Mouse (Mus musculus) neural tube, embryonic 11.5 days (tissue): ENCODE data around the gene Xlr. TPM values are rescaled to one million over a fixed set of nuclear protein-coding genes. Genes with fewer than 3 reads are reported as not detected.
"Not testable (repeated sequence)": the region's sequence is repeated elsewhere in the genome, so short reads cannot be mapped to it uniquely, and the experiment has no call there.

ENCODE experiments used
- ATAC-seq: fragments of 200-750 bp; cut with Nextera tagmentation; 2 replicates; pipeline ENCODE4 v1.8.0; 2017; ENCODE audit warnings: moderate number of reproducible peaks, mild to moderate bottlenecking, moderate TSS enrichment, moderate library complexity; ENCODE audit not compliant: insufficient read depth, low FRiP score, low TSS enrichment
- DNase-seq: peaks from one replicate; pipeline ENCODE4 v3.0.0-alpha.2; 2015; ENCODE audit warnings: low spot score
- H3K27ac ChIP-seq: fragments of 300-500 bp; sonication (generic); 2 replicates; pipeline ENCODE4 v1.5.1; 2014; ENCODE audit warnings: low read depth, mild to moderate bottlenecking, low read length
- H3K27me3 ChIP-seq: fragments of 300-500 bp; sonication (generic); 2 replicates; pipeline ENCODE4 v1.6.1; 2014; ENCODE audit warnings: mild to moderate bottlenecking, low read length, mixed read lengths; ENCODE audit not compliant: control insufficient read depth, insufficient read depth
- H3K36me3 ChIP-seq: fragments of 300-500 bp; sonication (generic); 2 replicates; pipeline ENCODE4 v1.6.1; 2014; ENCODE audit warnings: mild to moderate bottlenecking, low read length, moderate library complexity, mixed read lengths; ENCODE audit not compliant: control insufficient read depth, insufficient read depth
- H3K4me1 ChIP-seq: fragments of 300-500 bp; sonication (generic); 2 replicates; pipeline ENCODE4 v1.6.1; 2014; ENCODE audit warnings: low read length, mixed read lengths; ENCODE audit not compliant: control insufficient read depth, insufficient read depth
- H3K4me2 ChIP-seq: fragments of 300-500 bp; sonication (generic); 2 replicates; pipeline ENCODE4 v1.6.1; 2014; ENCODE audit warnings: low read depth, mild to moderate bottlenecking, moderate library complexity
- H3K4me3 ChIP-seq: fragments of 300-500 bp; sonication (generic); 2 replicates; pipeline ENCODE4 v1.5.1; 2014; ENCODE audit warnings: low read depth, low read length
- H3K9ac ChIP-seq: fragments of 300-500 bp; sonication (generic); 2 replicates; pipeline ENCODE4 v1.6.1; 2014; ENCODE audit warnings: mild to moderate bottlenecking, low read length
- H3K9me3 ChIP-seq: fragments of 300-500 bp; sonication (generic); 2 replicates; pipeline ENCODE4 v1.6.1; 2016; ENCODE audit warnings: low read length; ENCODE audit not compliant: control insufficient read depth
- WGBS: fragments of 180-500 bp; shearing (Covaris S2); extraction: QIAGEN DNeasy Blood & Tissue Kit; methylation state at CpG from one replicate; pipeline ENCODE4 v1.1.7; 2014; 5-methylcytosine and 5-hydroxymethylcytosine counted together
- polyA plus RNA-seq: library from polyadenylated mRNA; unstranded; fragments of >200 nt; fragmentation: Nextera tagmentation; extraction: Ambion mirVana; gene quantifications from 2 replicates; pipeline ENCODE4 v1.2.1, GENCODE M21; 2014

Xlr gene
- polyA plus RNA-seq, result 0.85 and 0.90 TPM in 2 replicates

- WGBS, result 89% methylated on average over 11 of the region's 11 CpGs
- H3K27ac ChIP-seq, H3K27me3 ChIP-seq, H3K4me2 ChIP-seq, DNase-seq, H3K4me1 ChIP-seq, H3K9ac ChIP-seq, H3K36me3 ChIP-seq, H3K9me3 ChIP-seq, ATAC-seq, H3K4me3 ChIP-seq: not testable (repeated sequence)
These were observed at the start of gene Xlr for GRCm38 (mm10) chrX:53797519-53797918. Xlr (minus strand) TSS chrX:53797706.

DNA sequence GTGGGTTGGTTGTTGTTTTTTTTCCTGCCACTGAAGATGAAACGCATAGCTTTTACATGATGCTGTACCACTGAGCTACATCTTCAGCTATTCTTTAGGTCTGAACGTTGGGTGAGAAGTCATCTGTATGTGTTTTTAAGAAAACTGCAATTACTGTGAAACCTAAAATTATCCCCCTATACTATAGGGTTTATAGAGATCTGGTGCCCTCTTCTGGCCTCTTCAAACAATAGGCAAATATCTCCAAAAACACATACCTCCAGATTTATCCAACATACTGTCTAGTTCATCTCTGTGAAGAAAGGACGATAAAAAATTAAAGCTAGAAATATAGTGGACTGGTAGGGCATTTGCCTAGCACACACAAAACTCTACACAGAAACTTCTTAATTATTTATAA, 1.6 kb upstream of the Xlr start:
- no peak for DNase-seq
- Histone ChIP-seq H3K27me3 (no peaks in the 10 kb centered on the region), H3K36me3 (no peaks in the 10 kb centered on the region), H3K9ac (no peak overlapping the region), H3K4me3 (no peak overlapping the region), H3K4me1 (no peaks in the 10 kb centered on the region), H3K9me3 (no peaks in the 10 kb centered on the region), H3K4me2 (no peak overlapping the region), H3K27ac (no peak overlapping the region)
- WGBS, result 39% methylated on average over 3 of the region's 3 CpGs
- no peak for ATAC-seq

- DNase-seq, result no peak
- H3K4me1 ChIP-seq, result no peaks in the 10 kb centered on the region
- no peaks in the 10 kb centered on the region for H3K9me3 ChIP-seq
- H3K27ac ChIP-seq, result no peak within 1 kb of the TSS
- 87% methylated on average over 12 of the region's 12 CpGs for WGBS
- H3K36me3 ChIP-seq, result no peaks in the 10 kb centered on the region
- no peak within 1 kb of the TSS for H3K4me3 ChIP-seq
- no peak within 1 kb of the TSS for H3K4me2 ChIP-seq
- no peak within 1 kb of the TSS for H3K9ac ChIP-seq
- no peaks in the 10 kb centered on the region for H3K27me3 ChIP-seq
- ATAC-seq, result no peak
These were observed 21.2 kb downstream of the Xlr start, which contains the start of gene Zfp36l3 for GRCm38 (mm10) chrX:53776276-53776675. Zfp36l3 (minus strand) TSS chrX:53776394.

DNA sequence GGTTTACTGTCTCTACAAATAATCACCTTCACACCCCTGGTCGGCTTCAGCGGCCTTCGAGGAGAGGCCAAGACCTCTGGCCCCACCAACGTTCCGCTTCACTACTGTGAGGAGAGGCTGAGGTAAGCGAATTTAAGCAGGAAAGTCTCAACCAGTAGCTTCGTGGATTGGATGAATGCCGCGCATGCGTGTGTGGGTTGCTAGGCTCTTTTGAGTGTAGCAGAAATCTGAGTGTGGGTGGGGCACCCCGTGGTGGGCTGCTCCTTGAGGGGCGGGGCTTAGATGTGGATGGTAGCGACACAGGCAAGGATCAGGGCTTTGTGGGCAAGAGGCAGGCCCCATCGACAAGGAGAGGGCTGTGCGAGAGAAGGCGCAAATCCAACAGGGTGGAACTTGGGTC, 39.8 kb downstream of the Xlr start, which contains the start of gene 1700013H16Rik:
Gene 1700013H16Rik, minus strand, starts transcription at position 96 of the 400 bp plus-strand sequence.
- Histone ChIP-seq H3K27me3 (no peaks in the 10 kb centered on the region), H3K9ac (no peak within 1 kb of the TSS), H3K4me3 (no peak within 1 kb of the TSS), H3K4me2 (no peak within 1 kb of the TSS), H3K9me3 (no peaks in the 10 kb centered on the region), H3K36me3 (no peaks in the 10 kb centered on the region), H3K4me1 (no peaks in the 10 kb centered on the region), H3K27ac (no peak within 1 kb of the TSS)
- no peak for DNase-seq
- ATAC-seq, result no peak
- WGBS, result 92% methylated on average over 16 of the region's 16 CpGs

DNA sequence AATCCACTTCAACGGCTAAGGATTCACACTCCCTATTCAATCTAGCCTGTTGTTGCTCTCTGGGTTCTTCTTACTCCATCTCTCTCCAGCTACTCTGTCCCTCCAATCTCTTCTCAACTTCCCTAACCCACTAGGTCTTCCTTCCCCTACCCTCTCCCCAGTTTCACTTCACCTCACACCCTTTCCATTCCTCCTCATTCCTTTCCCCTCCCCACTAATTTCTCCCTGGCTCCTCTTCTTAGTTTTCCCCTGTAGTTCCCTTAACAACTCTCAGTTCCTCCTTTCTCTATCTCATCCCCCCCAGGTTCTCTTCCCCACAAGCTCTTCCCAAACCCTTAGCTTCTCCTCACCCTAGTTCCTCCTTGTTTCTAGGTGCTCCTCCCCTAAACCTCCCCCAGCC, 44.7 kb downstream of the Xlr start:
- no peak for ATAC-seq
- no peak overlapping the region for H3K4me2 ChIP-seq
- no peaks in the 10 kb centered on the region for H3K36me3 ChIP-seq
- no peak for DNase-seq
- no peaks in the 10 kb centered on the region for H3K27me3 ChIP-seq
- no peak overlapping the region for H3K4me3 ChIP-seq
- no peak overlapping the region for H3K9ac ChIP-seq
- no peak overlapping the region for H3K27ac ChIP-seq
- H3K9me3 ChIP-seq, result no peaks in the 10 kb centered on the region
- H3K4me1 ChIP-seq, result no peaks in the 10 kb centered on the region
- 82% methylated on average over 1 of the region's 1 CpGs for WGBS

DNA sequence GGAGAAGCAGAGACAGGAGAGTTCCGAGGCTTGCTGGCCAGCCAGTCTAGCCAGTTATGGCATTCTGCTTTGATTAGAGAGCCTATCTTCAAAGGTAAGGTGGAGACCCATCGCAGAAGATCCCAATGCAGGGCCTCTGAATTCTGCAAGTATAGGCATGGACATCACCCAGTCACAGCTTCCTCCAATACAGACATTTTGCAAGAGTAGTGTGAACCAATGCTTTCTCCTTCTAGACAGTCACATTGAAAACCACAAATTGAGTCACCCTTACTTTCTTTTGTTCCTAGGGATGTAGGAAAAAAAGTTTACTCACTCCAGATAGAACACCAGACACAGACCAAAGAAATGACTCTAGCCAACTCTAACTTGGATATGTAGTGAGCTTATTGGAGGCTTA, 68.5 kb downstream of the Xlr start:
- no peaks in the 10 kb centered on the region for H3K4me1 ChIP-seq
- 88% methylated on average over 2 of the region's 2 CpGs for WGBS
- no peak overlapping the region for H3K4me2 ChIP-seq
- DNase-seq (no peak), ATAC-seq (no peak)
- H3K9me3 ChIP-seq, result no peaks in the 10 kb centered on the region
- H3K9ac ChIP-seq, result no peak overlapping the region
- H3K27me3 ChIP-seq, result no peaks in the 10 kb centered on the region
- no peak overlapping the region for H3K27ac ChIP-seq
- H3K4me3 ChIP-seq, result no peak overlapping the region
- H3K36me3 ChIP-seq, result no peaks in the 10 kb centered on the region

Other genes with a start within 250 kb of the Xlr start
- gene Rtl8c, start 189.7 kb downstream of the Xlr start, polyA plus RNA-seq, result 60.1 and 62.8 TPM in 2 replicates
- gene Gm14597, start 188.7 kb downstream of the Xlr start, polyA plus RNA-seq, result not detected in 2 replicates
- 108 and 116 TPM in 2 replicates for gene Rtl8a, start 154.0 kb downstream of the Xlr start, polyA plus RNA-seq
- 86.3 and 95.1 TPM in 2 replicates for gene Rtl8b, start 127.3 kb downstream of the Xlr start, polyA plus RNA-seq
- 0.37 and 0.50 TPM in 2 replicates for gene 4930502E18Rik, start 72.9 kb downstream of the Xlr start, polyA plus RNA-seq
- not detected in 2 replicates for gene 1700013H16Rik, start 39.9 kb downstream of the Xlr start, polyA plus RNA-seq
- not detected in 2 replicates for gene Zfp36l3, start 21.3 kb downstream of the Xlr start, polyA plus RNA-seq